Mouse (Mus musculus): ENCODE data around the gene Tcf25. TPM values are rescaled to one million over a fixed set of nuclear protein-coding genes. Genes with fewer than 3 reads are reported as not detected.
"Not testable (repeated sequence)": the region's sequence is repeated elsewhere in the genome, so short reads cannot be mapped to it uniquely, and the experiment has no call there.

The Tcf25 gene
- total RNA-seq, 2 experiments from 2014 or later = 334 to 346 TPM

- intact Hi-C loops (cut with DNase I) = no loop called here
- no peak for DNase-seq
Measured at GRCm38 (mm10) chr8:123408586-123409544, 35.3 kb downstream of the Tcf25 start.

DNA sequence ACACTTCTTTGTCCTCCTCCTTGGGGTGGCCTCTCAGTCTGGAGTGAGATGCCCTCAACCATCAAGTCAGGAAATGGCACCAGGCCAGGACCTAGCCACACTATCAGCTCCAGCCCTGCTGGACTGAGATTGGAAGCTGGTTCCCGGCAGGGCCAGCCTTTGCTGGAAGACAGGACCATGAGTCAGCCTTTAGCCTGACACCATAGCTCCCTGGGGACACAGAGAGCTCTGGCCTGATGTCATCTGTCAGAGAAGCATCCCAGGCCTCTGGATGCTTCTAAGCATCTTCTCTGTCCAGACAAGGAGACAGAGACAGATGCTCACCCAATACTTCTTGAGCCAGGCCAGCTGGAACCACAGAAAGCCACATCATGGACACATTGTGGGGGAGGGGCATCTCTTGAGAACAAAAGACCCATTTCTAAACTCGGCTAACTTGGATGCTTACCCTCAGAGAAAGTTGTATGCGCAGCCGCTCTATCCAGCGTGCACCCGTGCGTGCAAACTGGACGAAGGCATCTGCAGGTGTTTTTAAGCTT lies 36.6 kb downstream of the Tcf25 start:
- peak; percentile 79 for DNase-seq
- intact Hi-C loops (cut with DNase I) = no loop called here

GRCm38 (mm10) chr8:123410788-123411187 lies 37.2 kb downstream of the Tcf25 start:
- intact Hi-C loops (cut with DNase I) = no loop called here
- DNase-seq = no peak

GRCm38 (mm10) chr8:123411246-123411645 lies 37.7 kb downstream of the Tcf25 start, which contains the start of gene Tubb3:
Gene Tubb3, plus strand, starts transcription at chr8:123411424.
- peak; percentile 95 for DNase-seq
- intact Hi-C loops (cut with DNase I) = no loop called here

DNA sequence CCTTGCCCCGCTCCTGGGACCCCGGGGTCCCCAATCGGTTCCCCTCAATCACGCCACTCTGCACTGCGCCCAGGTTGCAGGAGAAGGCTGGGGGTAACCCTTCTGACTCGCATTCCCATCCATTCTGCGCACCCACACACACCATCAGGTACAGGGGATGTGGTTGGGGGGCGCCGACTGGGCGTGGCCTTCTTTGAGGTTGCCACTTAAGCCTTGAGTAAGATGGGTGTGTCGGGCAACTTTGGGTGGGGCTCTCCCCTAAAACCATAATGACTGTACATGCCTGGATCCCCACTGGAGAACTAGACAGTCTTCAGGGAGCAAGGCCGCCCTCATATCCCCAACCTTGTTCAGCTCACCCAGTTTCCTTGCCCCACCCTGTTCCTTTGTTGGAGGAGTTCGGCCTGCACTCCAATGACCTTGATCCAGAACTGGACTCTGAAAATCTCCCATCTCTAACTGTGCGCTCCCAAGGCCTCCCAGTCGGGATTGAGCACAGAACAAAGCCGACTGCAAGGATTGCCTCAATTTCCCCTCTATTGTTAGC lies 38.3 kb downstream of the Tcf25 start:
- intact Hi-C loops (cut with DNase I) = no loop called here
- peak; percentile 51 for DNase-seq

- DNase-seq = peak; percentile 66
- intact Hi-C loops (cut with DNase I) = no loop called here
Measured at GRCm38 (mm10) chr8:123412560-123413170, 39.1 kb downstream of the Tcf25 start.

DNA sequence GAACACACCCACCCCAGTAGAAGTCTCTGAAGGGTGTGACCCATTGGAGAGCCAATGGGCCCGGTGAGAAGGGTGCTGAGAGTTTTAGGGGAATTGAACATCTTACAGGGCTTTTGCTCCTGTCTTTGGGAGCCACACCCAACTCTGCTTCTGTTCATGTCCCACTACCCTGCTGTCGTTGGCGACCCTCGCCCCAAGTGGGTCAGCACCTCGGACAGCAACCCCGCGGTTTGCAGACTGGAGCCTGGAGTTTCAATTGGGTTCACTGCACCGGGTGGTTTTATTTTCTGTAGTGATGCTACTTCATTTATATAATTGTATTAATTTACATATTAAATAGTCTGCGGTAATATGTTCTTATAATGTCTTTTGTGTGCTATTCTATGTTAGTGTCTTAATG lies 40.7 kb downstream of the Tcf25 start:
- no peak for DNase-seq
- intact Hi-C loops (cut with DNase I) = no loop called here

DNA sequence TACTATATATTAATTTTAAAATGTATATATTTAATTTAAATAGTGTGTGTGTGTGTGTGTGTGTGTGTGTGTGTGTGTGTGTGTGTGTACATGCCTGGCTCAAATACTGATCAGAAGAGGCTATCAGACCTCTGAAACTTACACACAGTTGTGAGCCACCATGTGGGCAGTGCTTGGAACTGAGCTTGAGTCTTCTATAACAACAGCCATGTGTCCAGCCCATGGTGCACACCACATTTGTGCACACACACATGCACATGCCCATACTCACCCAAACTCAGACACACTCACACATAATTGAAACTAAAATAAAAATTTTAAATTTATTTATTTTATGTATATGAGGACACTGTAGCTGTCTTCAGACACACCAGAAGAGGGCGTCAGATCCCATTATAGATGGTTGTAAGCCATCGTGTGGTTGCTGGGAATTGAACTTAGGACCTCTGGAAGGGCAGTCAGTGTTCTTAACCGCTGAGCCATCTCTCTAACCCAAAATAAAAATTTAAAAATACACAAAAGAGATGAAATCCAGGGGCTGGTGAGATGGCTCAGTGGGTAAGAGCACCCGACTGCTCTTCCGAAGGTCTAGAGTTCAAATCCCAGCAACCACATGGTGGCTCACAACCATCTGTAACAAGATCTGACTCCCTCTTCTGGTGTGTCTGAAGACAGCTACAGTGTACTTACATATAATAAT lies 41.6 kb downstream of the Tcf25 start:
- intact Hi-C loops (cut with DNase I); DNase-seq: not testable (repeated sequence)

GRCm38 (mm10) chr8:123415967-123416943 lies 42.7 kb downstream of the Tcf25 start:
- DNase-seq = no peak
- intact Hi-C loops (cut with DNase I) = no loop called here

- intact Hi-C loops (cut with DNase I) = no loop called here
- no peak for DNase-seq
Measured at GRCm38 (mm10) chr8:123416944-123417555, 43.5 kb downstream of the Tcf25 start.

GRCm38 (mm10) chr8:123419711-123420110 lies 46.2 kb downstream of the Tcf25 start:
- intact Hi-C loops (cut with DNase I) = no loop called here
- no peak for DNase-seq

DNA sequence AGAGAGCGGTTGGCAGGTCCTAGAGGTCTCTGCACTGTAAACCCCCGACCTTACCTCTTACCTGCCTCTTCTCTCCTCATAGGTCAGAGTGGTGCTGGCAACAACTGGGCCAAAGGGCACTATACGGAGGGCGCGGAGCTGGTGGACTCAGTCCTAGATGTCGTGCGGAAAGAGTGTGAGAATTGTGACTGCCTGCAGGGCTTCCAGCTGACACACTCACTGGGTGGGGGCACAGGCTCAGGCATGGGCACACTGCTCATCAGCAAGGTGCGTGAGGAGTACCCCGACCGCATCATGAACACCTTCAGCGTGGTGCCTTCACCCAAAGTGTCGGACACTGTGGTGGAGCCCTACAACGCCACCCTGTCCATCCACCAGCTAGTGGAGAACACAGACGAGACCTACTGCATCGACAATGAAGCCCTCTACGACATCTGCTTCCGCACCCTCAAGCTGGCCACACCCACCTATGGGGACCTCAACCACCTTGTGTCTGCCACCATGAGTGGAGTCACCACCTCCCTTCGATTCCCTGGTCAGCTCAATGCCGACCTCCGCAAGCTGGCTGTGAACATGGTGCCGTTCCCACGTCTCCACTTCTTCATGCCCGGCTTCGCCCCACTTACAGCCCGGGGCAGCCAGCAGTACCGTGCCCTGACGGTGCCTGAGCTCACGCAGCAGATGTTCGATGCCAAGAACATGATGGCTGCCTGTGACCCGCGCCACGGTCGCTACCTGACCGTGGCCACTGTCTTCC lies 47.1 kb downstream of the Tcf25 start:
- intact Hi-C loops (cut with DNase I) = no loop called here
- DNase-seq = no peak

GRCm38 (mm10) chr8:123421325-123421724 lies 47.8 kb downstream of the Tcf25 start:
- intact Hi-C loops (cut with DNase I) = no loop called here
- DNase-seq = no peak

GRCm38 (mm10) chr8:123422056-123422780 lies 48.7 kb downstream of the Tcf25 start:
- intact Hi-C loops (cut with DNase I) = no loop called here
- peak; percentile 76 for DNase-seq

GRCm38 (mm10) chr8:123422781-123423159 lies 49.2 kb downstream of the Tcf25 start:
- no peak for DNase-seq
- intact Hi-C loops (cut with DNase I) = no loop called here

DNA sequence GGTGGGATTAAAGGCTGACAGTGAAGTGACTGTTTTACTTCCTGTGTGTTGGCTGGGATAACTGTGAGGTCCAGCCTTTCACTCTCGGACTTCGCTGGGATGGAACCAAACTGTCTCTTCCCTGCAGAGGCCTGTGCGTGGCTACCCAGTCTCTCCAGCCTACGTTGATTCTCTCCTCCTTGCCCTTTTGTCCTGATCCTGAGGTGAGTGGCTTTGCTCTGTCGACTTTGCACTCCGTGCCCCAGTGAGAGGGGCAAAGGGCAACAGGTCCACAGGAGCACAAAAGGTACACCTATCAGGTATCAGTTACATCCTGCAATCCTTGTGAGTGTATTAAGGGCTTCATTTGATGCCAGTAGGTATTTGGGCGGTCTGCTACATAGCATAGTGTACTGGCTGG lies 49.9 kb downstream of the Tcf25 start, which contains the start of gene Def8:
Def8 (plus strand) TSS at position 87 of the 400 bp plus-strand sequence.
- intact Hi-C loops (cut with DNase I) = no loop called here

More for the DNA sequence above, 49.9 kb downstream of the Tcf25 start, which contains the start of gene Def8:
- DNase-seq = no peak

Measured in left cerebral cortex, postnatal 4 days (tissue).